Mouse (Mus musculus) ovary, postnatal 14 days (tissue): ENCODE measurements around the gene Kbtbd8.

Experiments used
- DNase-seq: peaks from one replicate; pipeline ENCODE4 v3.0.0; 2022; ENCODE audit warnings: low spot score

Kbtbd8 gene

GRCm38 (mm10) chr6:95174311-95175143 is 57.5 kb downstream of the Kbtbd8 start:
- DNase-seq = no peak
